Mouse (Mus musculus): Measurements from ENCODE around the gene Nup107. TPM values are rescaled to one million over a fixed set of nuclear protein-coding genes. Genes with fewer than 3 reads are reported as not detected.

Nup107 gene
- total and polyA plus RNA-seq, 3 experiments, result 80.2 to 91.6 TPM; not detected in 1

- Histone ChIP-seq H3K4me3 (ENCODE audit: control insufficient read depth in 1 of 2, insufficient read depth in 1 of 2, low read depth in 2 of 2, low read length in 2 of 2) (no peak overlapping the region), H3K79me2 (ENCODE audit: control insufficient read depth, insufficient read depth, low read length, poor library complexity) (peaks cover 3% of the 10 kb centered on the region; the same call in 1 of the 2 replicates), H3K4me1 (ENCODE audit: control insufficient read depth in 1 of 2, insufficient read depth in 2 of 2, low read length in 2 of 2) (peaks cover 0 to 3% of the 10 kb centered on the region in 2 experiments; a peak in 2 of 4 replicates), H3K9me3 (replicated peaks; ENCODE audit: insufficient read depth, low read length) (no peaks in the 10 kb centered on the region), H3K27ac (ENCODE audit: control insufficient read depth, low read depth, low read length) (no peak overlapping the region), H3K27me3 (ENCODE audit: control insufficient read depth in 1 of 2, insufficient read depth in 2 of 2, low read length in 2 of 2) (no peaks in the 10 kb centered on the region), H3K36me3 (ENCODE audit: control insufficient read depth in 1 of 2, insufficient read depth in 2 of 2, low read length in 2 of 2) (peaks cover 10 to 23% of the 10 kb centered on the region in 2 experiments), H3K9ac (ENCODE audit: control insufficient read depth, low read depth, low read length, poor library complexity, severe bottlenecking) (no peak overlapping the region)
- DNase-seq (ENCODE audit: low read depth, low spot score), result no peak
- no peak for TF ChIP-seq MYB (IDR thresholded peaks at IDR 0.05; ENCODE audit: low read depth, low read length)
- no peak for TF ChIP-seq TBP (IDR thresholded peaks at IDR 0.05; ENCODE audit: low read depth, low read length)
- TF ChIP-seq JUND (IDR thresholded peaks at IDR 0.05; ENCODE audit: low read depth, low read length), result no peak
- TF ChIP-seq HCFC1 (IDR thresholded peaks at IDR 0.05; ENCODE audit: low read depth, low read length), result no peak
- no peak for TF ChIP-seq SIN3A (IDR thresholded peaks at IDR 0.05; ENCODE audit: low read length)
- no peak for TF ChIP-seq ELF1 (IDR thresholded peaks at IDR 0.05; ENCODE audit: low read depth, low read length)
- no peak for TF ChIP-seq MAFK (IDR thresholded peaks at IDR 0.05; ENCODE audit: borderline replicate concordance, low read depth, low read length)
- TF ChIP-seq RAD21 (IDR thresholded peaks at IDR 0.05; ENCODE audit: low read depth, low read length), result no peak
- no peak for TF ChIP-seq E2F4 (IDR thresholded peaks at IDR 0.05; ENCODE audit: borderline replicate concordance, low read depth, low read length)
- TF ChIP-seq MAZ (IDR thresholded peaks at IDR 0.05; ENCODE audit: low read depth, low read length), result no peak
- no peak for TF ChIP-seq ETS1 (IDR thresholded peaks at IDR 0.05; ENCODE audit: low read depth, low read length)
- TF ChIP-seq GABPA (IDR thresholded peaks at IDR 0.05; ENCODE audit: low read depth, low read length), result no peak
- no peak for TF ChIP-seq USF1 (IDR thresholded peaks at IDR 0.05; ENCODE audit: low read depth, low read length)
- no peak for TF ChIP-seq POLR2AphosphoS5 (IDR thresholded peaks at IDR 0.05; ENCODE audit: borderline replicate concordance, low read depth, low read length)
- TF ChIP-seq GATA1 (IDR thresholded peaks at IDR 0.05; ENCODE audit: low read depth, low read length), result no peak
- no peak for TF ChIP-seq USF2 (IDR thresholded peaks at IDR 0.05; ENCODE audit: borderline replicate concordance in 1 of 2, insufficient read depth in 1 of 2, low read depth in 1 of 2, low read length in 2 of 2)
- TF ChIP-seq POLR2AphosphoS2 (IDR thresholded peaks at IDR 0.05; ENCODE audit: low read length), result no peak
- no peak for TF ChIP-seq BHLHE40 (IDR thresholded peaks at IDR 0.05; ENCODE audit: borderline replicate concordance, low read depth, low read length)
Measured at GRCm38 (mm10) chr10:117748276-117749049, 44.0 kb downstream of the Nup107 start.

- H3K27me3 ChIP-seq (ENCODE audit: control insufficient read depth in 1 of 2, insufficient read depth in 2 of 2, low read length in 2 of 2), result no peaks in the 10 kb centered on the region
- TF ChIP-seq POLR2A (IDR thresholded peaks at IDR 0.05; ENCODE audit: control insufficient read depth in 1 of 2, insufficient read depth in 1 of 2, low read depth in 1 of 2, low read length in 2 of 2, poor library complexity in 1 of 2), result no peak
- no peak for TF ChIP-seq TCF12 (IDR thresholded peaks at IDR 0.05; ENCODE audit: low read depth, low read length)
- TF ChIP-seq ELF1 (IDR thresholded peaks at IDR 0.05; ENCODE audit: low read depth, low read length), result no peak
- no peak for TF ChIP-seq RAD21 (IDR thresholded peaks at IDR 0.05; ENCODE audit: low read depth, low read length)
- no peak for TF ChIP-seq E2F4 (IDR thresholded peaks at IDR 0.05; ENCODE audit: borderline replicate concordance, low read depth, low read length)
- no peak for TF ChIP-seq UBTF (IDR thresholded peaks at IDR 0.05; ENCODE audit: borderline replicate concordance, insufficient read depth, low read depth, low read length)
- TF ChIP-seq USF1 (IDR thresholded peaks at IDR 0.05; ENCODE audit: low read depth, low read length), result no peak
- no peak for TF ChIP-seq TAL1 (IDR thresholded peaks at IDR 0.05; ENCODE audit: low read length)
- no peak overlapping the region for H3K27ac ChIP-seq (ENCODE audit: control insufficient read depth, low read depth, low read length)
- DNase-seq (ENCODE audit: low read depth, low spot score), result no peak
- no peaks in the 10 kb centered on the region for H3K9me3 ChIP-seq (replicated peaks; ENCODE audit: insufficient read depth, low read length)
- H3K9ac ChIP-seq (ENCODE audit: control insufficient read depth, low read depth, low read length, poor library complexity, severe bottlenecking), result no peak overlapping the region
- H3K36me3 ChIP-seq (ENCODE audit: control insufficient read depth in 1 of 2, insufficient read depth in 2 of 2, low read length in 2 of 2), result peaks cover 10 to 23% of the 10 kb centered on the region in 2 experiments
- no peak overlapping the region for H3K4me3 ChIP-seq (ENCODE audit: control insufficient read depth in 1 of 2, insufficient read depth in 1 of 2, low read depth in 2 of 2, low read length in 2 of 2)
- peaks cover 3% of the 10 kb centered on the region; the same call in 1 of the 2 replicates for H3K79me2 ChIP-seq (ENCODE audit: control insufficient read depth, insufficient read depth, low read length, poor library complexity)
- H3K4me1 ChIP-seq (ENCODE audit: control insufficient read depth in 1 of 2, insufficient read depth in 2 of 2, low read length in 2 of 2), result peaks cover 0 to 3% of the 10 kb centered on the region in 2 experiments; a peak in 2 of 4 replicates
Measured at GRCm38 (mm10) chr10:117747711-117748110, 44.8 kb downstream of the Nup107 start.
